Comparison of ENCODE assay signal across 9 mouse cellular contexts in genomic region chr5:135868653-135869052, GRCm38 (mm10). TPM values are rescaled to one million over a fixed set of nuclear protein-coding genes. Genes with fewer than 3 reads are reported as not detected.
A peak's percentile ranks its signal among the peaks of the same experiment; 100 is the strongest.
DNase-seq lines count a peak whose midpoint lies in the region; ATAC-seq lines count a peak whose summit lies in the region.
"Had no signal": no experiment of that assay in that cellular context is flagged by ENCODE, and none has a peak within 500 bp of the region (broad histone marks: within the 10 kb centered on the region; RNA-seq: fewer than 3 reads in every experiment).

No protein-coding gene starts in this region.

- intact Hi-C loops in heart, postnatal 25 days (cut with DNase I): no loop called here

- no peak for ATAC-seq in heart, embryonic 14.5 days (ENCODE audit: insufficient number of reproducible peaks, insufficient read depth, low FRiP score, low read depth)
- ATAC-seq in hindbrain, embryonic 12.5 days (ENCODE audit: low FRiP score): peak; percentile 48
- no peak for ATAC-seq in midbrain, embryonic 13.5 days

- no peaks in the 10 kb centered on the region for H3K9me3 ChIP-seq in heart, embryonic 14.5 days (ENCODE audit: control insufficient read depth, low read length)
- no peaks in the 10 kb centered on the region for H3K9me3 ChIP-seq in hindbrain, embryonic 12.5 days (replicated peaks)
- no peaks in the 10 kb centered on the region for H3K9me3 ChIP-seq in midbrain, embryonic 13.5 days

- no peak for DNase-seq in heart, postnatal 25 days (ENCODE audit: low spot score)
- no peak for DNase-seq in adrenal gland, postnatal 10 days
- no peak for DNase-seq in spleen, postnatal 10 days (ENCODE audit: low spot score in 2 of 2)
- no peak for DNase-seq in left cerebral cortex, adult 18-20 months (ENCODE audit: low spot score in 2 of 2)

- peaks cover 68% of the 10 kb centered on the region for H3K27me3 ChIP-seq in heart, embryonic 14.5 days (ENCODE audit: control insufficient read depth, insufficient read depth, low read length)
- H3K27me3 ChIP-seq in hindbrain, embryonic 12.5 days: peaks cover 65% of the 10 kb centered on the region
- H3K27me3 ChIP-seq in midbrain, embryonic 13.5 days: peaks cover 48% of the 10 kb centered on the region

- H3K4me3 ChIP-seq in heart, embryonic 14.5 days (ENCODE audit: control insufficient read depth in 1 of 2, insufficient read depth in 1 of 2, low read depth in 1 of 2, low read length in 2 of 2): peak overlapping the region; percentile 49 to 59
- H3K4me3 ChIP-seq in brown adipose tissue, adult 24 weeks (ENCODE audit: insufficient read depth, low read depth, low read length): peak overlapping the region; percentile 45; the same call in 1 of the 2 replicates
- H3K4me3 ChIP-seq in hindbrain, embryonic 12.5 days: peak overlapping the region; percentile 45
- peak overlapping the region; percentile 44 for H3K4me3 ChIP-seq in midbrain, embryonic 13.5 days (replicated peaks)

- H3K4me1 ChIP-seq in heart, embryonic 14.5 days (ENCODE audit: control insufficient read depth in 2 of 2, insufficient read depth in 2 of 2, low read length in 2 of 2): peaks cover 7 to 9% of the 10 kb centered on the region in 2 experiments; a peak in 2 of 4 replicates
- H3K4me1 ChIP-seq in brown adipose tissue, adult 24 weeks (ENCODE audit: control insufficient read depth, insufficient read depth, insufficient read length, low read length): no peaks in the 10 kb centered on the region
- H3K4me1 ChIP-seq in hindbrain, embryonic 12.5 days: peaks cover 26% of the 10 kb centered on the region
- peaks cover 38% of the 10 kb centered on the region for H3K4me1 ChIP-seq in midbrain, embryonic 13.5 days (replicated peaks)

- no peak overlapping the region for H3K27ac ChIP-seq in heart, embryonic 14.5 days (replicated peaks in 1 of 2; ENCODE audit: control insufficient read depth in 1 of 2, insufficient read depth in 1 of 2, low read depth in 2 of 2, low read length in 2 of 2)
- no peak overlapping the region for H3K27ac ChIP-seq in brown adipose tissue, adult 24 weeks (replicated peaks; ENCODE audit: low read depth, low read length)
- H3K27ac ChIP-seq in hindbrain, embryonic 12.5 days: no peak overlapping the region
- H3K27ac ChIP-seq in midbrain, embryonic 13.5 days: 0 out of 2 replicates have a peak overlapping the region, but pooled peaks have one; percentile 30

- WGBS in heart, embryonic 14.5 days: 3% methylated on average over 27 of the region's 27 CpGs
- WGBS in hindbrain, embryonic 12.5 days: 2% methylated on average over 27 of the region's 27 CpGs
- WGBS in midbrain, embryonic 13.5 days: 1% methylated on average over 27 of the region's 27 CpGs

- H3K4me2 ChIP-seq in heart, embryonic 14.5 days (ENCODE audit: low read length): peak overlapping the region; percentile 89
- H3K4me2 ChIP-seq in hindbrain, embryonic 12.5 days (replicated peaks): peak overlapping the region; percentile 92
- H3K4me2 ChIP-seq in midbrain, embryonic 13.5 days (replicated peaks): peak overlapping the region; percentile 84

- peak overlapping the region; percentile 65; the same call in 1 of the 2 replicates for H3K9ac ChIP-seq in heart, embryonic 14.5 days (ENCODE audit: low read length)
- H3K9ac ChIP-seq in hindbrain, embryonic 12.5 days: peak overlapping the region; percentile 70
- peak overlapping the region; percentile 80 for H3K9ac ChIP-seq in midbrain, embryonic 13.5 days (replicated peaks)

- no peaks in the 10 kb centered on the region for H3K36me3 ChIP-seq in heart, embryonic 14.5 days (ENCODE audit: control insufficient read depth, insufficient read depth, low read length)
- H3K36me3 ChIP-seq in hindbrain, embryonic 12.5 days: peaks cover 5% of the 10 kb centered on the region; the same call in 1 of the 2 replicates
- H3K36me3 ChIP-seq in midbrain, embryonic 13.5 days: peaks cover 19% of the 10 kb centered on the region

RNA-seq across cellular contexts. Expression of gene Hspb1, which starts 19.1 kb away (rescaled TPM):
- 911 and 1,014 TPM in 2 replicates for polyA plus RNA-seq in heart, embryonic 14.5 days (2014; fragmentation: Nextera tagmentation; extraction: Ambion mirVana)
- total RNA-seq in heart, postnatal 25 days (2021): 100 to 1,000 TPM; 385 to 513 TPM
- 233 and 423 TPM in 2 replicates for polyA plus RNA-seq in brown adipose tissue, adult 24 weeks (2012; ENCODE audit: insufficient read depth, insufficient read length, missing spikeins)
- polyA plus RNA-seq in hindbrain, embryonic 12.5 days (2016; fragmentation: Nextera tagmentation; extraction: Ambion mirVana): 23.9 and 34.1 TPM in 2 replicates
- polyA plus RNA-seq in midbrain, embryonic 13.5 days (2015; fragmentation: Nextera tagmentation; extraction: Ambion mirVana): 6.8 and 7.1 TPM in 2 replicates
- total RNA-seq in adrenal gland, postnatal 10 days (2021): 10 to 100 TPM; 68.2 to 90.0 TPM
- total RNA-seq in left cerebral cortex, adult 18-20 months (2021): 10 to 100 TPM; 16.5 to 31.4 TPM
- total RNA-seq: neutrophil, adult 5-6 weeks had no signal
